Mouse (Mus musculus): ENCODE measurements around the gene Olfr92.

- no peak for TF ChIP-seq E2F4 (IDR thresholded peaks at IDR 0.05; ENCODE audit: insufficient read depth)
- TF ChIP-seq POLR2A (IDR thresholded peaks at IDR 0.05; ENCODE audit: insufficient read length, low read depth): no peak
- TF ChIP-seq SRF (IDR thresholded peaks at IDR 0.05; ENCODE audit: control insufficient read depth, insufficient read length, low read depth): no peak
- TF ChIP-seq CEBPB (IDR thresholded peaks at IDR 0.05; ENCODE audit: insufficient read depth, poor library complexity, severe bottlenecking): no peak
- TF ChIP-seq TCF12 (IDR thresholded peaks at IDR 0.05; ENCODE audit: insufficient read depth, poor library complexity, severe bottlenecking): no peak
Observed at GRCm38 (mm10) chr17:37093289-37093688, 26.6 kb downstream of the Olfr92 start.
